Mouse (Mus musculus) right cerebral cortex, adult 18-20 months (tissue): Measurements from ENCODE around the gene Gpc3.
A peak's percentile ranks its signal among the peaks of the same experiment; 100 is the strongest.
"Not testable (repeated sequence)": the region's sequence is repeated elsewhere in the genome, so short reads cannot be mapped to it uniquely, and the experiment has no call there.

Source experiments
- DNase-seq: peaks from one replicate; pipeline ENCODE4 v3.0.0; 2022; ENCODE audit warnings: mixed read lengths

The Gpc3 gene

DNA sequence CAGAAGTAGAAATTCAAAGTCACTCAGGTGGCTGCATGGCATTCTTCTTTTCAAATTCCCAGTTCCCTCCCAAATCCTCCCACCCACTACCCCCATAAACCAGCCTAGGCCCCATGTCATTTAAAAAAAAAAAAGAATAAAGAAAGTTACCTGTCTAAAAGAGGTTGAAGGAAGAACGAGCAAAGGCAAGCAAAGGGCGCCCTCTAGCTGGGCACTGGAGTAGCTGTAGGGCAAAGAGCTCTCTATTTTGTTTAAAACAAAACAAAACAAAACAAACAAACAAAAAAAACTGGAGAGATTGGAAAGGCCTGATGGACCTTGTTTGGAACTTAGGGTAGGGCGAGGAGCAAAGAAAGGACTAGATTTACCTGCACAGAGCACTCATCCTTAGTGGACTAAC is 238.6 kb downstream of the Gpc3 start:
- DNase-seq: no peak

DNA sequence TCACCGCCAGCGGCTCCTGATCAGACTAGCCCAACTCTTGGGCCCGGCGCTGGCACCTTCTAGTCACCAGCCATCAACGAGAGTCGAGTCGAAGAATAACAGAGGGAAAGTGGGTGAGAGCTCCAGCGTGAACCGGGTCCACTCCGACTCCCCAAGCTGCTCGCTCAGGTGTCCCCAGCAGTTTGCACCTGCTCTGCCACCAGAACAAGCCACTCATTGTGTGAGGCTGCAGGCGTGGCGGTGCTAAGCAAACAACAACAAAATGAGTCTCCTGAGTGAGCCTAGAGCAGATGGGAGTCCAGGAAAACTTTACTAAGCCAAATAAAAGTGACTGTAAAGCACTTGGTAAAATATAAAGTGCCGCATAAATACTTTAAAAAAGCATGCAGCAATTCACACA is 239.5 kb downstream of the Gpc3 start:
- no peak for DNase-seq

DNA sequence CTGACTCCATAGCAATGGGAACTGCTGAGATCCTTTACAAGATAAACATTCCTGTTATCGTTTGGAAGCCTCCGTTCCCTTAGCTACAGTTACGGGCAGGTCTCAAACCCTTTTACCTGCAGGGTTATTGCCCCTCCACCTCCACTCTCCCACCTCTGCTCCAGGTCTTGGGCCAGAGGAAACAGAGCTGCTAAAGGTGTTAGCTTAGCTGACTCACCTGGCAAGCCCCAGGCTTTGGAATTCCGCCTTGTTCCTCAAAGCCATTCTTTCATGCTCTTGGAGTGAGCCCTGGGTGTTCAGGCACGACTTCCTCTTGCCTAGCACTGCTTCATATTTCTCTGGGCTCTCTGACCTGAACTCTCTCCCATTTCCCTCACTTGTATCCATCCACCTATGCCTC is 241.3 kb downstream of the Gpc3 start:
- no peak for DNase-seq

DNA sequence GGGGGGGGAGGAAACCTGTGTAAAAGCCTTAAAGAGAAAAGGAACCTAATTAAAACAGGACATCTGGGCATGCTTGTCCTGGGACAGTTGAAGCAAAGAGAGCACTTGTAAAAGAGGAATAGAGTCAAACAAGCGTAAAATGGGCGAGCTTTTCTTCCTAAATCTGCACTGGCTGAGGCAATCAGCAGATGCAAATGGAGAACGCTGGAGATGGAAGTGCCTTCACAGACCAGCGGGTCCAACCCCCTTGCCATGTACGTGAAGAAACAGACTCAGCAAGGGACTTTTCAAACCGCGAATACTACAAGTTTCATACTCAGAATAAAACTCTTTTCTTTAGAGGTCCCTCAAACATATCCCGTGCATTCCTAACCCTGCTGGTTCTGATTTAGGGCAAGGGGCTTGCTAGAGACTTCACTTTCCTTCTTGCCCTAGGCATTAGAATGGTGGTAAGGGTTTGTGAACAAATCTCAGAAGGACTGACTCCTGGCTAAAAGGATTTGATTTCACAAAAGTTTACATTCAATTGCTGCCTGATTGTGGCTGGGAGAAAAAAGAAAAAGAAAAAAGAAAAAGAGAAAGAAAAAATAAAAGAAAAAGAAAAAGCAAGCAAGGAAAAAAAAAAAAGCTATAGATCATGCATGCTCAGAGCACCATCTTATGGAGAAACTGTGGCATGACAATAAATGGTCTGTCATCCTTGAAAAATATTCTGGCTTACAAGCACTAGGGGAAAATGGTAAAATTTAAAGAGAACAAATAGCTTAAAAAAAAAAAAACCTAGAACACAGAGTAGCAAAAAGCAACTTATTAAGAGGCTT is 243.6 kb downstream of the Gpc3 start:
- no peak for DNase-seq

DNA sequence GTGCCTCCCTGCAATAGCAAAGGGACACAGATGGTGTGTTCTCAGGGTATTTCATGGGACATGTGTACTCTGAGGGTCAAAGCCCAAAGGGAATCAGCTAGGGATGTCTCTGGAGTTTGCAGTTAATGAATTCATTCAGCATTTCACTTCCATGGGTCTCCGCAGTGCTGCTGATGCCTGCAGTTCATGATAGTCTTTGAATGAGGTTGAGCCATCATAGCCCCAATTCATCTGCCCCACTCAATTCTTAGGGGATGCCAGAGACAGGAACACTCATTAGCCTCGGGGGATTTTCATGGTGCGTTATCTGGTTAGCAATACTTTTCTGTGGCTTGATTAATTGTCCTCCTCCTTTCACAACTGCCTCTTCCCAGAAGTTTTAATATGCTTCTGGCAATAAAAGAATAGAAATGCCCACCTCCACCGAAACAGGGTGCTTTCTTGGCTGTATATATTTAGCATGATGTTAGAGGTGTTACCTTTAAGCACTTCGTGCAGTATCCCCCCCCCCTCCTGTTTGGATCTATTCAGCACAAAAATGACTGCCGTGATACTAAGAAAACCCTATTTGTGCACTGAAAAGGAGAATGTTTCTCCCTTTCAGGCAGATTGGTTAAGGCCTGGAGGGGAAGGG is 244.3 kb downstream of the Gpc3 start:
- DNase-seq: no peak

DNA sequence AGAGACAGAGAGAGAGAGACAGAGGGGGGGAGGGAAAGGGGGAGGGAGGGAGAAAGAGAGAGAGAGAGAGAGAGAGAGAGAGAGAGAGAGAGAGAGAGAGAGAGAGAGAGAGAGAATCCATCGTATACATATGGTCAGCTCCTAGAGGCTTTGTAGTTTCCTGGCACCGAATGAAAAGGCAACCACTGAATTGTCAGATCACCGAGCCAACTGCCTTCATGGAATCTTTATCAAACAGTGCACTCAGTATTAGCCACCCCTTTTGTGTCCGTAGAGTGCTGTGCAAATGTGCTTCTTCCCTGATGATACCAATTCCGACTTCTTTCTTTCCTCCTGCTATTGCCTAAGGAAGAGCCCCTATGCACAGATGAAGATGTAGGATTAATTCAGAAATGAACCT is 246.9 kb downstream of the Gpc3 start:
- DNase-seq: no peak

DNA sequence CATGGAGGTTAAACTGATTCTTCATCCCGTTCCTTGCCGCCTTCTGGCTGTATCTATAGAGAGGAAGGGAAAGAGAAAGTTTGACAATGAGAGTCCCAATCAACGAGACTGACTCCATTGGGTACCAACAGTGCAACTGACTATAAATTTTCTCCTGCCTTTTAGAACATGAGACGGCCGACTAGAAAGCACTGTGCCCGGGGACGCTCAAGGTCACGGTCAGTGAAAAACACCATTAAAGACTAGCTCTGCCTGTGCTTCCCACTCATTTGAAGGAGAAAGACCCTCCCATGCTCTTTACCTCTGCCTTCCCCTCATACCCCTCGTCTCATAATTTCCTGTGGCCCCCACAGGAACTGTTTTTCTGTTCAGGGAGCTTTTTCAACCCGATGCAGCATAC is 248.0 kb downstream of the Gpc3 start:
- DNase-seq: no peak

DNA sequence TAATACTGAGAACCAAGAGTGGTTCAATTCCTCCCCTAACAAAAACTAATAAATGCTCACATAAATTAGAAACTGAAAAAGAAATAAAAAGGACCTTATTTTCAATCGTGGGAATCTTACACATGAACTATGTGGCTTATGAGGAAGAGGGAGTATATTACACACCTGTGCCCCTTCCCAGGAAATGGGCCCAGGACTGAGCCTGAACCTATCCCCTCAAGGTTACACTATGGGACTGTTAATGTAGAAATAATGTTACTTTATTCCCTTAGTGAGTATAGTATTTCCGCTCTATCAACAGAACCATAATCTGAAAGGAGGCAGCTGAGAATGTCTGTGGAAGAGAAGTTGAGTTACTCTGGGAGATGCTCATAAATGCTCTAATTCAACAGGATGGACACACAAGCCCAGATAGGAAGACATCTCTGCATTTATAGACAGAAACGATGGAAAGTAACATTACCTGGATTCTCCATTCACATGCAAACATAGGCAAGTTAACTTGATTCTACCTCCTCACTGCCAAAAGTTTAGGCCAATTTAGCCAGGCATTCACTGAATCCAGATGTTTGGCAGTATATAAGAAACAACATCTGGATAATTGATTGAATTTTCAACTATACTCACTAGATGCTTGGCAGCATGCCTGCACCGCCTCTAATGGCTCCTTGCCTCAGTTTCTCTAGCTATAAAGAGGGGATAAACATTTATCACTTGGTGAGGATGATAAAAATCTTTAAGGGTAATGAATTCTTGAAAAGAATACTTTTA is 251.3 kb downstream of the Gpc3 start:
- no peak for DNase-seq

DNA sequence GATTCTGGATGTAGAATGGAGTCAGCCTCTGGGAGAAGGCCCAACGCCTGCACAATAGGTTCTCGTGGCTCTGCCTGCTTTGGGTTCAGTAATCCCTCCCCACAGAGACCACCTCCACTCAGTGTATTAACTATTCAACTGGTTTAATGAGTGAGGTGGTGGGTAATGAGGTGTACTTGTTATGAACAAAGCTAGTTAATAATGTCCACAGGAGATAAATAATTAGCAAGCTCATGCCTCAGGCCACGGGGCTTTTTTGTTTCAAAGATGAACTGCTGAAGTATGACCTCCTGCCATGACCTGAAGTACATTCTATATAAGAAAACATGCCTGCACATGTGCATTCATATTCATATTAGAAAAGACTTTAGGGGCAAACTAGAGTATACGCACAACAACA is 260.8 kb downstream of the Gpc3 start:
- DNase-seq: no peak

DNA sequence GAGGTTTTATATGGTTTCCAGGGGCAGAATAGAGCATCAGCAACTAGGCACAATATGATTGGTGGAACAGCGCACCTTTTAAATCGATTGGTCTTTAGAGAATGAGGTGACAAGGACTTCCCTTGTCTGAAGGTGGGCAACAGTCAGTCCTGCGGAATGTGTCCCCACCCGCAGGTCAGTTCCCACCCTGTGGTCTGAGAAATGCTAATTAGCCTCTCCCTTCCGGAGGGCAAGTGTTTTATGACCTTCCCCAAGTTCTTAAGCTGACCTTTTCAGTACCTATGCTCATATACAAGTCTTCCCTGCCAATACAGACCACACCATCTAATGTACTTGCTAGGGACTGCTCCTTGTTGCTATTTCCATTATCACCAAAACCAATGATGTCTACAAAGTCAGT is 263.1 kb downstream of the Gpc3 start:
- not testable (repeated sequence) for DNase-seq

DNA sequence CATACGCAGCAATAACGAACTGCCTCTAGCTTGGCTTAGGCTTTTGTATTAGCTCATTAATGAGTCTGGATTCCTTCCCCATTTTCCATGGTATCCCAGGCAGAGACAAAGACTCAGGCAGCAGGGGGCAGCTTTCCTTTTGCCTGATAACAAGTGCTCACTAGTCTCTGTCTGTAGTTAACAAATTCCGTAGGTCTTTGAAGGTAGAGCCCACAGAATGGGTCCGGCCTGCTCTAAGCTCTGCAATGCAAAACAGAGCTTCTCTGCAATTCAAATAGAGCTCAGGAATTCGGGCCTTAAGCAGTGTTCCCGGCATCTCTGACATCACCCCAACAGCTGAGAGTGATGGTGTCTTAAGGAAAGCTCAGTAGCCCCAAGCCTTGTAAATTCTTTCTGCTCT is 265.0 kb downstream of the Gpc3 start:
- DNase-seq: no peak

DNA sequence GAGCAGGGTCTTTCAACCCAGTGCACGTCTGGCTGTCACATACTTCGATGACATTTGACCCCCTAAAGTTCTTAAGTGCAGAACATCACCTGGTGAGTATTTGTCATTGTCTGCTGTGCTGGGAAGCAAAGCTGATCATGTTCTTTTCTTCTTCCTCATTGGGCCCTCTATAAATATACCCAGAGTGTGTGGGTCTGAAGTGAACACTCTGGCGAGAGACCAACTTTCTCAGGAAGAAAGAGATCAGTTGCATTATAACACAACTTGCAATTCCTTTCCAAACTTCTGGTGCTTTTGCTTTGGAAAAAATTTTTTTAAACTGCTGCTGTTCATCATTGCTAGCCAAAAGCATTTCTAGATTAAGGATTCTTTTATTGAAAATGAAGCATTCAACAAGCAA is 269.7 kb downstream of the Gpc3 start:
- DNase-seq: peak; percentile 6

DNA sequence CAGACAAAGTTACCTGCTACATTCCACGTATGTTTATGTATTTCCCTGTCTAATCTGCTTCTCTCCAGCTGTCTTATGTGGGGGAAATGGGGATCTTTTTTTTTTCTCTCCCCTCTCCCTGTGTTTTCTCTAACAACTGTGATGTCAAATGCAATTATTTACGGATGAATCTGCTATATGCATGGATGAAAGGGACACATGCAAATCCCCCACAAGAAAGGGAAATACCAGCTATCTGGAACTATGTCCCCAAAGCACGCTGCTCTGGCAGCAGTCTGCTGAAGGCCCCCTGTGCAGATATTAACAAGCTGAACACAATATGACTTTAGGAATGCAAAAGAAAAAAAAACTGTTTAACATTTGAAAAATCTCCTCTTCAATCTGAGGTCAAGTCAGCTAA is 273.5 kb downstream of the Gpc3 start:
- no peak for DNase-seq

DNA sequence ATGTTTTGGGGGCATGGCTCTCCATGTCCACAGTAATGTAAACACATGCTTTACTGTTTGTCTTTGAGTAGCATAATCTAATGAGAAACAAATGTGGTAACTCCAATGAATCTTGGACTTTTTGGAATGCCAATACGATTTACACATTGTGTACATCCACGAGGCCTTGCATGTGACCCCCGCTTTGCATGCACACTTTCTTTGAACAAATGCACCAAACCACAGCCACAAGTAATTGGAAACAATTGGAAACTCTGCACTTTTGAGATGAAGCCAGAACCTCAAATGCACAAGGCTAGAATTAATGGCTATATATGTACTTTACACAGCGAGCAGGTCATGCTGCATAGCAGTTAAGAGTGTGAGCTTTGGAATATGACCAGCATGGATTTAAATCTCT is 292.0 kb downstream of the Gpc3 start:
- no peak for DNase-seq

DNA sequence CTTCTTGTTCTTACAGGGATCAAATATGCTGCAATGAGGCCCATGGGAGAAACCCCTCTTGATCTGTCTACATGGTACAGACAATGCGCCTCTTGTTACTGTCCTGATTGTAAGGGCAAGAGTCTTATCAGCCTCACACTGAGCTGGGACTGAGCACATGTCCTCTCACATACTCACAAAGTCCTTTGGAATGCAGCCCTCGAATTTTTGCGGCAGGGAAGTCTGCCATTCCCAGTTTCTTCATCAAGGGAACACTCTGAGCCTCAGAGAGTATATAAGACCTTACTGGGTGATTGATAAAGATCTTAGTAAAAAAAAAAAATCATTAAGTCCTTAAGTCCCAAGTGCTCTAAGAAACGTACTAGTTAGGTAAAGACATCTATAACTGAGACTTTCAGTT is 293.1 kb downstream of the Gpc3 start:
- DNase-seq: no peak

DNA sequence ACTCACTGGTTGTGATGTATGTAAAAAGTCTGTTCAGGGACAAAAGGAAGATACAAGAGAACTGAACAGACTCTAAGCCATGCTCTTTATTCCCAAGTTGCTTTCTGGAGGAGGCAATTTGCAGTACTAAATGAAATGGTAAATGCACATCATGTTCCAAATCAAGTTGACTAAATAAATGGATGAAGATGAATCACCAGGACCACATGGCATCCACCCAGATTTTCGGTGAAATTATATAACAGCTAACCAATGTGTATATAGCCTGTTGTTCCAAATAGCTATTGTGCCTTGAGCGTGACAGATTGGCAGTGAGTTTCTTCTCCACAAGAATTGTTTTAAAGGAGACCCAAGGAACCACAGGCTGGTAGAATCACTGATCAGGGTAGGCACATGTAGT is 302.8 kb downstream of the Gpc3 start:
- peak; percentile 25 for DNase-seq

DNA sequence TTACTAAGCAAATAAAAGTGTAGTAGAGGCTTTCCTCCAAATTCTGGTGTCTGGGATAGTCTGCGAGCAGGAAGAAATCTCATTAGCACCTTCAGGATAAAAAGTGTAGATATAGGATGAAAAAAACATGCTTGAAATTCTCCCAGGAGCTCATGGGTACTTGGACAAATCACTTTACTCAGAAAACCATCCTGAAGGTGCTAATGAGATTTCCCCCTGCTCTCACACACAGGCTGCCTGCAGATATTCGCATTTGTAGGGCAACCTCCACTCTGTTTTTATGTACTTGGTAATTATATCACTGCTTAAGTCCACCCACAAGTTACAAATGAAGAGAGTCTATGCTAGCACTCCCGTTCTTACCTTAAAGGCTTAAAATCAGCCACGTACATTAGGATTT is 308.5 kb downstream of the Gpc3 start:
- peak; percentile 2 for DNase-seq

DNA sequence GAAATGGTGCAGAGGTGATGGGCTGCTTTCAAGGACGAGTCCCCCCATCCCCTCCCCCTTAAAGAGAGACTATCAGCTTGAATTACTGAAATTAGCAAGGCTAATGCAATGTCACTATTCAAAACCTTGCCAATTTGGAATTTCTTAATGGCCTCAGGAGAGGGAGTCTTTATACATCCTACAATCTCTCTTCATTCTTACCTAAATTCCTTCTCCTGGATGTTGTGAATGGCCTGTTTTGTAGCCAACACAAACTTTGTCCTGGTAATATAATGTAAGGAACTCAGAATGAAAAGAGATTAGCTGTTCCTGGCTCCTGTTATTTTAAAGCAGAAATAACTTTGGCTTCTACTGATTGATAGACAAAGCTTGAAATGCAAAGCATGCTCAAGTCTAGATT is 325.0 kb downstream of the Gpc3 start:
- DNase-seq: no peak

DNA sequence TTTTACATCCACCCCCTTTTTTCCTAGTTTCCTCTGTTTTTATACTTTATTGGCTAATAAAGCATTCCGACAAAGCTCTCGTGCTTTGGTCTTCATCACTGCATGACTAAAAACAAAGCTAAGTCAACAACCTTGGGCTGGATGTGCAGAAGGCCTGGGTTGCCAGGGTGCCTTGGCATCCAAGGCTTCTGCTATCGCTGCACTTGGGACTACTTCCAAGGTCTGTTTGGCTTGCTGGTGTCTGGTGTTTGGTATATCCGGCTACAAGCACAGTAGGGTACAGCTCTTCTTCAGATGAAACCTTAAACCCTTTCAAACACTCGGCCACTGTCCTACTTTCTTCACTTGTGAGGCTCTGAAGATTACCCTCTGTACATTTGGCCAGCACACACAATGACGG is 325.8 kb downstream of the Gpc3 start:
- DNase-seq: no peak

DNA sequence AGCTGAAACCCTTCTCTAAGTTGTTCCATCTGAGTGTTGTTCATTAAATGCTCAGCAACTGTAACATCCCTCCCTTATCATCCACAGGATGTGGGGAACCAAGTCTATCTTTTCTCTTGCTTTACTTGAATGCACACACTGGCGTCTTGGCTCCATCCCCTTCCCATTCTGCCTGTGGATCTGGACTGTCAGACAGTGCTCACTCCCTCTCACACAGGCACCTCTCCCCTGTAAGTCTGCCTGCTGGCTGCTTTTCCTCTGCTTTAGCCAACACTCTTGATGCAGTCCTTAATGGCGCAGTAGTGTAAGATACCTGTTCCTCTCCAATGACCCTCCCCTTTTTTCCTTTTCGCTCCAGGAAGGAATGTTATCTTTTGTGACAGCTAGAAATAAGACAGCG is 331.7 kb downstream of the Gpc3 start:
- DNase-seq: no peak

DNA sequence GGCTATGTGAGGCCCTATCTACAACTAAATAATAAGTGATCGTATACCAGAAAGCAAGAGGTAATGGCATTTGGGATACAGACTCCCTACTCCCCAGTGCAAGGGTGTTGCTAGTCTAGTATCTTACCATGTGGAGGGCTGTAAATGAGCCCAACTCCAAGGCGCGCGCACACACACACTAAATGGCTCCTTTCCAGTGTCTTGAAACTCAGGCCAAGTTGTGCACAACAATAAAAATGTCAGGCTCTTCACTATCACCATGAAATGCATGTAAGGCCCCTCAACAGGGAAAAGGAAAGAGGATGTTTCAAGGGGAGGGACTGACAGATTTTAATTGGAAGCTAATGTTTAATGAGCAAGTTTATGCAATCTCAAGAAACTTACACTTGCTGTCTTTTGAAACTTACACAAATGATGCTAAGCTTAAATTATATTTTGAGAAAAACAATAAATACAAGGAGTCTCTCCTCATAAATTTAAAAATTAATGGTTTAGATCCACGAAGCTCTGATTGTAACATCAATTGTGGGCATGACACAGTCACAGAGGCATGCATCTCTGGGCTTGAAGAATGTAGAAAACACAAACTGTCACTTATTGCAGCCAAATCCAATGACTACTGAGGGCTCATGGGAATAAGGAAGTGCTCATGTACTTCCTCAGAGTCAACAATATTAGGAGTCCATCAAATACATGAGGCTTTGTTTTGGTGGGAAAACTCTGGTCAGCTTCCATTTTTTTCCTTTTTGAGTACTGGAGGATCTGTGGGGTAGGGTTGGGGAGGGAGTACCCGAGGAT is 332.4 kb downstream of the Gpc3 start:
- no peak for DNase-seq

DNA sequence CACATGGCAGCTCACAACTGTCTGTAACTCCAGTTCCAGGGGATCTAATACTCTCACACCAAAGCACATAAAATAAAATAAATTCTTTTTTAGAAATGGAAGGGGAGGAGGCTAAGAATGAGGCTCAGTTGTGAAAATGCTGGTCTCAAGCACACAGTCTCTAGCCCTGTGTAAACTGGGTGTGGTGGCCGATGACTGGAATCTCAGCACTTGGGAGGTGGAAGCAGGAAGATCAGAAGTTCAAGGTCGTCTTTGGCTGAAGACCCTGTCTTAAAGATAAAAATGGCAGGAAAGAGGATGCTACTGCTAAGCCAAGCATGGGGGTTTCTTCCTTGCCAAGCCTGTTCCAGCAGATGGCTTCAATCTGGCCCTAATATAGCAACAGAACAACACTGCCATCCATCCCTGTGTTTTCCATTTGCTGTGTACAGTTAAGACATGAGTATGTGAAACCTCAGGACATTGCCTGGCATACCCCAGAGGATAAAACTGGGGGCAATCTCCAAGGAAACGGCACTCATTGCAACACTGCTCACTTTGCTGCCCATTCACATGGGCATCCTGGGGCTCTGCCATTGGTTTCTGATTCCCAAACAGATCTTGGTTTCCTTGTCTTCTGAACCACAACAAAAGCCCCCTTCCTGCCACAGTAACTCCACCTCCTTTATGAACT is 334.9 kb downstream of the Gpc3 start:
- no peak for DNase-seq

DNA sequence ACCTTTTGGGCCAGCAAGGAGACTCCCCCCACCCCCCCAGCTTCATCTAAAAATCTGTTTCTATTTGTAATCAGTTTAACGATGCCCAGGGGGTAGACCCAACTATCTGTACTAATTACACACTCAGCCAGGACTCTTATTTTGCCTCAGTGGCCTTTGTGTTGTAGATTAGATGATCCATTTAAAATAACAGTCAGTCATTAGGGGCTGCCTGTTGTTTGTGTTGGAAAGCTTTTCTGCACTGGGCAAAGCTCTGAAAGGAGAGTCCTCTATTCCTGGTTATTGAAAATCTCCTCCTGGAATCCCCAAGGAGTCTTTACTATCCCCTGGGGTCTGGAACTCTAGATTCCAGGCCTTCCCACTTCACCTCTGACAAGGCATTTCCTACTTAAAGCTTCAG is 336.2 kb downstream of the Gpc3 start:
- no peak for DNase-seq
